Mouse (Mus musculus) limb, embryonic 10.5 days (tissue): ENCODE measurements around the gene Olfr1423. TPM values are rescaled to one million over a fixed set of nuclear protein-coding genes. Genes with fewer than 3 reads are reported as not detected.

ENCODE experiments used
- DNase-seq: peaks from one replicate; pipeline ENCODE4 v3.0.0-alpha.2; 2017; ENCODE audit warnings: low spot score
- H3K27ac ChIP-seq: fragments of 300-500 bp; sonication (generic); 2 replicates; pipeline ENCODE4 v1.5.1; 2016; ENCODE audit warnings: mild to moderate bottlenecking
- H3K27me3 ChIP-seq: fragments of 300-500 bp; sonication (generic); 2 replicates; pipeline ENCODE4 v1.6.1; 2016; ENCODE audit warnings: low read depth, mild to moderate bottlenecking; ENCODE audit not compliant: poor library complexity, severe bottlenecking
- H3K36me3 ChIP-seq: fragments of 300-500 bp; sonication (generic); 2 replicates; pipeline ENCODE4 v1.6.1; 2016; ENCODE audit warnings: mild to moderate bottlenecking, moderate library complexity
- H3K4me1 ChIP-seq: fragments of 300-500 bp; sonication (generic); 2 replicates; pipeline ENCODE4 v1.6.1; 2016
- H3K4me3 ChIP-seq: fragments of 300-500 bp; sonication (generic); 2 replicates; pipeline ENCODE4 v1.5.1; 2016; ENCODE audit warnings: mild to moderate bottlenecking, moderate library complexity
- H3K9me3 ChIP-seq: fragments of 300-500 bp; sonication (generic); replicated peaks from 2 replicates; pipeline ENCODE4 v1.6.1; 2016; ENCODE audit warnings: mild to moderate bottlenecking
- WGBS: fragments of 180-500 bp; shearing (Covaris S2); methylation state at CpG from one replicate; pipeline ENCODE4 v1.1.7; 2016; 5-methylcytosine and 5-hydroxymethylcytosine counted together
- polyA plus RNA-seq: library from polyadenylated mRNA; unstranded; fragments of >200 nt; fragmentation: Nextera tagmentation; extraction: Ambion mirVana; gene quantifications from 2 replicates; pipeline ENCODE4 v1.2.1, GENCODE M21; 2016

Olfr1423 gene
- polyA plus RNA-seq, 1 experiment from 2014 or later: 0.06 TPM

DNA sequence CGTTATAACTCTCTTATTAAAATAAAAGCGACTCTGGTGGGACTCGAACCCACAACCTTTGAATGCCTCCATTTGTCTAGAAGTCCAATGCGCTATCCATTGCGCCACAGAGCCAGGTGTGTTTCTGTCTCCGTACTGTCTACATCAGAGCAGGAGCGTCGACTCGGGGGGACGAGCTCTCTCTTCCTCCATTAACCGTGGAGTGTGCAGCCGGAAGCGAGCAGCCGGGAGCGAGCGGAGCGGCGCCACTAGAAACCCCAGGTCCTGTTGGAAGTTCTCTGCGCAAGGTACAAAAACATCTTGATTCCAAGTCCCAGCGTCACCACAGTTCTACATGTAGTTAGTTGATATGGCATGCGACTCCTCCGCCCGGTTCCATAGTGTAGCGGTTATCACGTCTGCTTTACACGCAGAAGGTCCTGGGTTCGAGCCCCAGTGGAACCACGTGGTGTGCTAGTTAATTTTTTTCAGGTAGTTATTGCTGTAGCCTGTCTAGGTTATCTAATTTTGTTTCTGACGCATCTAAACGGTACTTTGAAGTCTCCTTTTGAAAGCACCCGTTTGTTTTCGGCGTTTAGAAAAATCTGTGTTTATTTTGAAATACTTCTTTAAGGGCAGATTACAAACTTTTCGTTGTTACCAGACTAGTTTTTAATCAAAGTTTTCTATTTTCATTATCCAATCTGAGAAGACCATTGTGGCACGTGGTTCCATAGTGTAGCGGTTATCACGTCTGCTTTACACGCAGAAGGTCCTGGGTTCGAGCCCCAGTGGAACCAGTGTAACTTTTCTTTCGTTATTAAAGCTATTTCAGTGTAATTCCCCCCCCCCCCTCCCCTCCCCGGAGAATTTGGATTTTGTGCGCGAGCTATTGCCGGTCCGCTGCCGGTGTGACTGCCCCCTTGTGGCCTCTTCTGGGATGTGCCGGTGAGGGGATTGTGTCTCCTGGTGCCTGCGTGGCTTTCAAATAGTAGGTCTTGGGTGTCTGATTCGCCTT lies 29.3 kb downstream of the Olfr1423 start:
- H3K4me3 ChIP-seq: peak overlapping the region; percentile 66
- under 1% methylated on average over 49 of the region's 49 CpGs for WGBS
- H3K9me3 ChIP-seq: no peaks in the 10 kb centered on the region
- DNase-seq: peak; percentile 95
- peaks cover 19% of the 10 kb centered on the region for H3K4me1 ChIP-seq
- H3K27me3 ChIP-seq: no peaks in the 10 kb centered on the region
- H3K27ac ChIP-seq: peak overlapping the region; percentile 89
- no peaks in the 10 kb centered on the region for H3K36me3 ChIP-seq

DNA sequence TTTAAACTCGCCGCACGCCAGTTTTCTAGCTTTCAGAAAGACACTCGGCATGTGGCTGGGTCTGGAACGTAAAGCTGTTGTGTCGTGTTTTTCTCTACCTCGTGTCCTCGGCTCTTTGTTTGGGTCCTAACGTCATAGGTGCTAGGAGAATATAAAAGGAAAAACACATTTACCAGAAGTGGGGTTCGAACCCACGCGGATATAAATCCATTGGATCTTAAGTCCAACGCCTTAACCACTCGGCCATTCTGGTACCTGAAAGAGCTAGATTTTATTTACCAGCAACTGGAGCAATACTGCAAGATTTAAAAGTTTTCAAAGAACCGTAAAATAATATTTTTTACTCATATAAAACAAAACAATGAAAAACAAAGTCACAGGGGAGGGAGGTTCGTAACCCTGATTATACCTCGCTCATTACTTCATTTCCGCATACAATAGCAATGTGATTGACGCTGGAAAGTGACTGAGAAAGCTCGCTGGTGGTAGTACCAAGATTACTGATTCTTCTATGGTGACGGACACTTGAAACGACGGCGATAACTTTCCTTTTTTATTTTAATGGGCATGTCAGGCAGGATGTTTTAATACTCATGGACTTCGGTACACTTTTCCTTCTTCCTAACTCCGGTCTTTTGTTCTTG lies 30.1 kb downstream of the Olfr1423 start:
- H3K27ac ChIP-seq: peak overlapping the region; percentile 89
- no peaks in the 10 kb centered on the region for H3K9me3 ChIP-seq
- no peaks in the 10 kb centered on the region for H3K27me3 ChIP-seq
- peak; percentile 69 for DNase-seq
- WGBS: under 1% methylated on average over 26 of the region's 26 CpGs
- H3K4me3 ChIP-seq: peak overlapping the region; percentile 66
- H3K36me3 ChIP-seq: no peaks in the 10 kb centered on the region
- H3K4me1 ChIP-seq: peaks cover 24% of the 10 kb centered on the region

GRCm38 (mm10) chr19:12010281-12010771 lies 30.8 kb downstream of the Olfr1423 start:
- no peaks in the 10 kb centered on the region for H3K9me3 ChIP-seq
- peaks cover 24% of the 10 kb centered on the region for H3K4me1 ChIP-seq
- H3K36me3 ChIP-seq: no peaks in the 10 kb centered on the region
- H3K27ac ChIP-seq: peak overlapping the region; percentile 89
- DNase-seq: peak; percentile 84
- peak overlapping the region; percentile 66 for H3K4me3 ChIP-seq
- H3K27me3 ChIP-seq: no peaks in the 10 kb centered on the region
- WGBS: 0% methylated on average over 24 of the region's 24 CpGs

- H3K27me3 ChIP-seq: no peaks in the 10 kb centered on the region
- DNase-seq: peak; percentile 76
- no peaks in the 10 kb centered on the region for H3K36me3 ChIP-seq
- no peaks in the 10 kb centered on the region for H3K9me3 ChIP-seq
- peak overlapping the region; percentile 89 for H3K27ac ChIP-seq
- WGBS: under 1% methylated on average over 24 of the region's 24 CpGs
- peaks cover 25% of the 10 kb centered on the region for H3K4me1 ChIP-seq
- H3K4me3 ChIP-seq: peak overlapping the region; percentile 66
These were observed 31.4 kb downstream of the Olfr1423 start for GRCm38 (mm10) chr19:12009501-12010280.

- 17% methylated on average over 17 of the region's 17 CpGs for WGBS
- Histone ChIP-seq H3K27ac (no peak overlapping the region), H3K4me3 (peak overlapping the region; percentile 64), H3K4me1 (peaks cover 28% of the 10 kb centered on the region), H3K27me3 (no peaks in the 10 kb centered on the region), H3K36me3 (no peaks in the 10 kb centered on the region), H3K9me3 (no peaks in the 10 kb centered on the region)
- DNase-seq: peak; percentile 44
These were observed 32.4 kb downstream of the Olfr1423 start for GRCm38 (mm10) chr19:12008410-12009380.

DNA sequence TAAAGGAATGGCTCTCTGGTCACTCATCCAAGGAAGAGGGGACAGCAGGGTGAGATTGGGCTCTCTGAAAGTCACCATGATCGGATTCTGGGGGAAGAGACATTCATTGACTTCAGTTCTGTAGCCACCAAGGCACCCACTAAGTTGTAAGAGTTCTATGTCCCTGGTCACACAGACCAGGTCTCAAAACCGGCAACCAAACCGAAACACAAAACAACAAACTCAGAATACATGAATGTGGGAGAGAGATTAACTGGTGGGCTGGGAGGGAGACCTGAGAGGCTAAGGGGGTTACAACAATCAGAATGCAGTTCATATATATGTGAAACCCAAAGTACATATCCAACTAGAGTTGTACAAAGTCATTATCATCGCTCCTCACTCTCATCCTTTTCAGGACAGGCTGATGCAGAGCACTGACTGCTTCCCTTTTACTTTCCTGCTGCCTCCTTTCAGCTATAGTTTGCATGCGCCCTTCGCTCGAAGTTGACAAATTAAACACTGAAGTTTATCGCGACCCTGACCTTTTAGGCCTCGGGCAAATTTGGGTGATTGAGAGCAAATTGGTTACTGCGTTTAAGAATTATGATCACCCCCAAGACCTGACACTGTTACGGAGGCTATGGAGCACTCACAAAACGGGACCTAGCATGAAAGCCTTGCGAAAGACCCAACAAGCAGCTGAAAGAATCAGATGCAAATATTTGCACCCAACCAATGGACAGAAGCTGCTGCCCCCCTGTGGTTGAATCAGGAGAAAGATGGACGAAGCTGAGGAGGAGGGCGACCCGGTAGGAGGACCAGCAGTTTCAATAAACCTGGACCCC lies 33.8 kb downstream of the Olfr1423 start:
- peak; percentile 65 for DNase-seq
- Histone ChIP-seq H3K4me3 (peak overlapping the region; percentile 64), H3K9me3 (no peaks in the 10 kb centered on the region), H3K27me3 (no peaks in the 10 kb centered on the region), H3K36me3 (no peaks in the 10 kb centered on the region), H3K4me1 (peaks cover 35% of the 10 kb centered on the region), H3K27ac (no peak overlapping the region)
- 7% methylated on average over 17 of the region's 17 CpGs for WGBS

GRCm38 (mm10) chr19:12006361-12006947 lies 34.7 kb downstream of the Olfr1423 start:
- under 1% methylated on average over 17 of the region's 17 CpGs for WGBS
- H3K36me3 ChIP-seq: no peaks in the 10 kb centered on the region
- H3K27me3 ChIP-seq: no peaks in the 10 kb centered on the region
- H3K4me3 ChIP-seq: peak overlapping the region; percentile 64
- peak; percentile 51 for DNase-seq
- no peaks in the 10 kb centered on the region for H3K9me3 ChIP-seq
- peaks cover 36% of the 10 kb centered on the region for H3K4me1 ChIP-seq
- no peak overlapping the region for H3K27ac ChIP-seq

DNA sequence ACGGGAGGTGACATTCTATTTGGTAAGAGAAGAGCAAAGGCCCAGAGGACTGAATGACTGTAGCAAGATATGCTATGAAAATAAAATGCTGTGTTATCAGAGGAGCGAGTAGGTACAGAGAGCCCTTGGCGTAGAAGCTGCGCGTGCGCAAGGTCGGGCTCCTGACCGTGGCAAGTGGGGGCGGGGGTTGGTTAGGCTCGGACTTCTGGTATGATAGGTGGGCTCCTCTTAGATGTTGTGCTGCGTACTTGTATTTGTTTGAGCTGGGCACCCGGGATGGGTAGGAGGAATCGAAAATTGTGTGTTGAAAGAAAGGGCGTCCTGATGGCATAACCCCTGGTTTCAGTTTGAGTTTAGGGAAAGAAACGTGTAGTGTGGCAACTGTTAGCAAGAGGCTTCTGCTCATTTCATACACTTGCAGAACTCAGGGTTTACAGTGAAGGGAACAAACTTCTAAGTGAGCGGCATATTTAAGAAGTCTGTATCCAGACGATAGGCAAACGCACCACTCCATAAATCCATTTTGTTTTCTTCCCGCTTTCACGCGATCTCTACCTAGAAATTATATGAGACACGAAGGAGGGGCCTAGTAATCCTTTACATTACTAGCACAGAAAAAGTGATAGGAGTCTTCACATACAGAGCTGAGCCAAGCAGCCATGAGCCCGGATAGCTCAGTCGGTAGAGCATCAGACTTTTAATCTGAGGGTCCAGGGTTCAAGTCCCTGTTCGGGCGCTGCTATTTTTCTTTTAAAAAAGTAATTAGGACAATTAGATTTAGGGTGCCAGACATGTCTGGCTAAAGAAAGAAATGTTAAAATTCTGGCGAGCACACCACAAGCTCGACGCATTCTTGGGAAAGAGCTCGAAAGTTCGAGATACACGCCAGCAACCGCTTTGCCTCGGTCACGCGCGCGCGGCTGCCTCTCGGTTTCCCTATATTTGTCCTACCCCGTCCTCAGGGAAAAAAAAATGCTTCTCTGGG lies 35.4 kb downstream of the Olfr1423 start:
- under 1% methylated on average over 41 of the region's 41 CpGs for WGBS
- Histone ChIP-seq H3K9me3 (no peaks in the 10 kb centered on the region), H3K4me1 (peaks cover 36% of the 10 kb centered on the region), H3K4me3 (peak overlapping the region; percentile 64), H3K36me3 (no peaks in the 10 kb centered on the region), H3K27ac (peak overlapping the region; percentile 63), H3K27me3 (no peaks in the 10 kb centered on the region)
- peak; percentile 92 for DNase-seq

DNA sequence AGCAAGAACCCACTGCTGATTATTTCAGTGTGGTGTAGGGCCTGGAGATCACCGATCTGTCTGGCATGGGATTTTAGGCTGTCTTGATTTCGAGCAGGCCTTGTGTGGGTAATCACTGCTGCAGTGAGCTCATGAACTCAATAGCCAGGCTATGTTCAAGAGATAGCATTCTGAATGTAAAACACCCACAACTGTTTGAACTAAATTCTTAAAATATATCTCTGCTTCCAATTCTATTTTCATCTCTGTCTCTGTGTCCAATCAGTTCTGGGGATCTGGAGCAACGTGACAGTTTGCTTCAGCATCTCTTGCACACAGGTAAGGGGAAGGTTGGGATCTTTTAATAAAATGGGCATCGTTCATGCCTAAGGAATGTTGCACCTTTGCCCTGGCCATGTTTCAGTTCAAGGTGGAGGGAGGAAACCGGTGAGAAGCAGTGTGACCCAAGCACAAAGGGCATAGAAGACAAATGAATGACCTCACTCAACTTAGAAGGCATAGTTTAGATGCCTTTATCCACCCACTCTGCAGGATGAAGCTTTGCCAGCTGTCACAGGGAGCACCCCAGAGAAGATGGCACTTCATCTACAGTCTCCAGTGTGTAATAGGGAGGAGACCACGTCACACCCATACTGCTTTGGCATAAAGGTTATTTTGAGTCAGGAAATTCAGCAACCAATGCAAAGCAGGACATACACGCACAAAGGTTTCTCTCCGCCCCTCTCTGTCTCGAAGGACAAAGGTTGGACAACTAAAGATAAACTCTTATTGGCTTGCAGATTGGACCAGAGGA lies 36.7 kb downstream of the Olfr1423 start:
- Histone ChIP-seq H3K27ac (no peak overlapping the region), H3K9me3 (no peaks in the 10 kb centered on the region), H3K4me3 (peak overlapping the region; percentile 64), H3K4me1 (peaks cover 36% of the 10 kb centered on the region), H3K27me3 (no peaks in the 10 kb centered on the region), H3K36me3 (no peaks in the 10 kb centered on the region)
- no peak for DNase-seq
- WGBS: 62% methylated on average over 9 of the region's 9 CpGs
